In genomic region chr17:83956821-83957565, GRCm38 (mm10) we compare ENCODE assay signal across 10 mouse cellular contexts.
DNase-seq lines count a peak whose midpoint lies in the region; ATAC-seq and TF ChIP-seq lines count a peak whose summit lies in the region.
"Had no signal": no experiment of that assay in that cellular context is flagged by ENCODE, and none has a peak within 500 bp of the region (broad histone marks: within the 10 kb centered on the region; RNA-seq: fewer than 3 reads in every experiment).

No protein-coding gene starts in this region.

- no peak overlapping the region for H3K4me3 ChIP-seq in left cerebral cortex, adult 2 months
- H3K4me3 ChIP-seq in heart, adult 2 months, result no peak overlapping the region
- H3K4me3 ChIP-seq in kidney, postnatal 0 days (replicated peaks; ENCODE audit: low read depth, low read length), result no peak overlapping the region
- H3K4me3 ChIP-seq in forebrain, postnatal 0 days (ENCODE audit: low read depth, low read length), result no peak overlapping the region
- H3K4me3 ChIP-seq: hindbrain, embryonic 15.5 days had no signal

- H3K36me3 ChIP-seq in heart, adult 2 months (ENCODE audit: control insufficient read depth, insufficient read depth, low read length), result no peaks in the 10 kb centered on the region
- H3K36me3 ChIP-seq in kidney, postnatal 0 days (ENCODE audit: insufficient read depth, low read length), result no peaks in the 10 kb centered on the region
- no peaks in the 10 kb centered on the region for H3K36me3 ChIP-seq in forebrain, postnatal 0 days (ENCODE audit: insufficient read depth)
- H3K36me3 ChIP-seq: hindbrain, embryonic 15.5 days had no signal

- no peaks in the 10 kb centered on the region for H3K79me2 ChIP-seq in heart, adult 2 months (replicated peaks; ENCODE audit: control insufficient read depth, insufficient read depth, low read length)

- 40% methylated on average over 12 of the region's 12 CpGs for WGBS in heart, adult 2 months
- WGBS in kidney, postnatal 0 days, result 28% methylated on average over 12 of the region's 12 CpGs
- WGBS in forebrain, postnatal 0 days, result 42% methylated on average over 12 of the region's 12 CpGs

- no peak for ATAC-seq in kidney, postnatal 0 days (replicated peaks; ENCODE audit: low FRiP score, low read depth)
- peak; percentile 60 for ATAC-seq in megakaryocyte-erythroid progenitor cell, adult 5-6 weeks (replicated peaks; ENCODE audit: low FRiP score, low TSS enrichment, poor library complexity, severe bottlenecking)
- ATAC-seq in forebrain, postnatal 0 days, result no peak

- no peak overlapping the region for H3K9ac ChIP-seq in heart, adult 2 months (ENCODE audit: low read depth, low read length)
- no peak overlapping the region for H3K9ac ChIP-seq in kidney, postnatal 0 days (ENCODE audit: low read depth, low read length)
- no peak overlapping the region for H3K9ac ChIP-seq in forebrain, postnatal 0 days
- H3K9ac ChIP-seq: hindbrain, embryonic 15.5 days had no signal

- TF ChIP-seq CTCF in left cerebral cortex, adult 2 months (IDR thresholded peaks at IDR 0.05), result no peak
- no peak for TF ChIP-seq CTCF in heart, adult 2 months (IDR thresholded peaks at IDR 0.05)
- no peak for TF ChIP-seq CTCF in kidney, postnatal 0 days (IDR thresholded peaks at IDR 0.05; ENCODE audit: low read depth)
- TF ChIP-seq CTCF in forebrain, postnatal 0 days (IDR thresholded peaks at IDR 0.05; ENCODE audit: low read depth), result no peak

- H3K27ac ChIP-seq in left cerebral cortex, adult 2 months, result peak overlapping the region; percentile 91; the same call in 1 of the 2 replicates
- peak overlapping the region; percentile 97 for H3K27ac ChIP-seq in heart, adult 2 months
- peak overlapping the region; percentile 97 for H3K27ac ChIP-seq in kidney, postnatal 0 days
- no peak overlapping the region for H3K27ac ChIP-seq in forebrain, postnatal 0 days (ENCODE audit: low read depth, low read length)

- H3K4me1 ChIP-seq in heart, adult 2 months (ENCODE audit: control insufficient read depth, insufficient read depth, low read length), result peaks cover 53% of the 10 kb centered on the region
- H3K4me1 ChIP-seq in kidney, postnatal 0 days (replicated peaks; ENCODE audit: insufficient read depth, low read length), result peaks cover 72% of the 10 kb centered on the region
- peaks cover 8% of the 10 kb centered on the region for H3K4me1 ChIP-seq in forebrain, postnatal 0 days (ENCODE audit: insufficient read depth)

- no peaks in the 10 kb centered on the region for H3K27me3 ChIP-seq in heart, adult 2 months (ENCODE audit: control insufficient read depth, insufficient read depth, low read length)
- no peaks in the 10 kb centered on the region for H3K27me3 ChIP-seq in kidney, postnatal 0 days (ENCODE audit: insufficient read depth, low read length)
- H3K27me3 ChIP-seq in forebrain, postnatal 0 days (ENCODE audit: insufficient read depth, low read length), result no peaks in the 10 kb centered on the region
- H3K27me3 ChIP-seq: hindbrain, embryonic 15.5 days had no signal

- no peak overlapping the region for H3K4me2 ChIP-seq in kidney, postnatal 0 days (ENCODE audit: low read length)
- H3K4me2 ChIP-seq in forebrain, postnatal 0 days (ENCODE audit: low read depth), result no peak overlapping the region
- H3K4me2 ChIP-seq: hindbrain, embryonic 15.5 days had no signal

- TF ChIP-seq POLR2A in heart, adult 2 months (IDR thresholded peaks at IDR 0.05; ENCODE audit: insufficient read depth, low read depth, low read length), result 0 out of 2 replicates have a peak, but pooled peaks have one; percentile 22

- no peaks in the 10 kb centered on the region for H3K9me3 ChIP-seq in kidney, postnatal 0 days (replicated peaks; ENCODE audit: low read length)
- no peaks in the 10 kb centered on the region for H3K9me3 ChIP-seq in forebrain, postnatal 0 days (ENCODE audit: low read length)
- H3K9me3 ChIP-seq: hindbrain, embryonic 15.5 days had no signal

- intact Hi-C loops in left cerebral cortex, adult 2 months (cut with DNase I), result loop anchor here (5.0 kb wide), 1 partner anchor 55 kb away; no protein-coding TSS in a partner anchor
- intact Hi-C loops in left cerebral cortex, postnatal 4 days (cut with DNase I), result no loop called here
- intact Hi-C loops in heart, adult 2 months (cut with DNase I), result loop anchor here (1.0 to 2.0 kb wide), 2 partner anchors 26 to 48 kb away; no protein-coding TSS in a partner anchor

- no peak for TF ChIP-seq EP300 in heart, adult 2 months (IDR thresholded peaks at IDR 0.05; ENCODE audit: insufficient read depth, low read depth, low read length)

- DNase-seq in left cerebral cortex, adult 2 months (ENCODE audit: extremely low spot score in 1 of 2, low spot score in 2 of 2), result no peak
- no peak for DNase-seq in left cerebral cortex, postnatal 4 days
- peak in 1 of 2 experiments; percentile 68 for DNase-seq in heart, adult 2 months
- DNase-seq in kidney, postnatal 0 days (ENCODE audit: low spot score), result peak; percentile 70
- no peak for DNase-seq in urinary bladder, adult 18-20 months (ENCODE audit: low spot score in 2 of 2)
- DNase-seq in forebrain, postnatal 0 days, result no peak
- no peak for DNase-seq in layer of hippocampus, postnatal 25 days (ENCODE audit: extremely low spot score in 1 of 2, low spot score in 1 of 2)
- DNase-seq: cerebellum, adult 2 months had no signal
